Mouse (Mus musculus): ENCODE data around the gene Ranbp3. TPM values are rescaled to one million over a fixed set of nuclear protein-coding genes. Genes with fewer than 3 reads are reported as not detected.
A peak's percentile ranks its signal among the peaks of the same experiment; 100 is the strongest.

Gene Ranbp3
- total and polyA plus RNA-seq, 3 experiments: 137 to 150 TPM; not detected in 1

DNA sequence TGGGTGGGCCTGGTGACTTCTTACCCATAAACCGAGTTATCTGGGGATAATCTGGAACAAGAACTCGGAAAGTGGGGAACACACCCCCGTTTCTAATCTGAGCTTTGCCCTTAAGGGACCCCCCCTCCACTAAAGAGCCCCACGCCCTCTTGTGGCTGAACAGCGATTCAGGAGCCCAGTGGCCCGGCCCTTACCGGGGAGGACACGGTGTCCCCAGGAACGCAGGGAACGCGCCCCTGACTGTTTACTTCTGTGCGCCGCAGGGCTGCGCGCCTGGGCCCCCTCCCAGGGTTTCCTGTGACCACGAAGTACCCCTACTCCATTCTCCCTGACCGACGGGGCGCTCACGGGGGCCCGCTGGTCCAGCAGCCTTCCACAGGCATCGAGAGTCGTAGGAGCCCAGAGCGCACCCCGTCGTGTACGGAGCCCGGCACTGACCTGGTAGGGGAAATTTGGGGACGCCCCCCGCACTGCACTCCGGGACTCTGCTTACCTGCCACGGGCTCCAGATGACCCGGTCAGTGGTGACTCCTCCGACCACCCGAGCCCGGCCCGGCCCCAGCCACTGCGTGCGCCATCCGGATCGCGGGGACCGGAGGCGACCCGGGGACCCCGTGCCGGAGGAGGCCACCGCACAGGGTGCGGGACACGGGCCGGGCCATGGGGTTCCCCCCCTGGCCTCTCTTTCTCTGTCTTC, 83.8 kb downstream of the Ranbp3 start (continued):
- no peak for TF ChIP-seq GABPA (IDR thresholded peaks at IDR 0.05; ENCODE audit: low read depth, low read length)
- no peak; the same call in 1 of the 2 replicates for TF ChIP-seq NELFE (IDR thresholded peaks at IDR 0.05; ENCODE audit: low read depth, low read length)
- no peak for TF ChIP-seq GATA1 (IDR thresholded peaks at IDR 0.05; ENCODE audit: low read depth, low read length)
- no peak for TF ChIP-seq TAL1 (IDR thresholded peaks at IDR 0.05; ENCODE audit: low read length)
- no peak for TF ChIP-seq CHD1 (IDR thresholded peaks at IDR 0.05; ENCODE audit: low read depth, low read length)
- no peak for TF ChIP-seq TCF12 (IDR thresholded peaks at IDR 0.05; ENCODE audit: low read depth, low read length)
- TF ChIP-seq USF2 (IDR thresholded peaks at IDR 0.05; ENCODE audit: borderline replicate concordance in 1 of 2, insufficient read depth in 1 of 2, low read depth in 1 of 2, low read length in 2 of 2): no peak
- no peak for TF ChIP-seq MYC (IDR thresholded peaks at IDR 0.05; ENCODE audit: low read depth, low read length)
- no peak for TF ChIP-seq KAT2A (conservative IDR thresholded peaks at IDR 0.05; ENCODE audit: low read depth, low read length)
- no peak for TF ChIP-seq E2F4 (IDR thresholded peaks at IDR 0.05; ENCODE audit: borderline replicate concordance, low read depth, low read length)
- no peak for TF ChIP-seq ELF1 (IDR thresholded peaks at IDR 0.05; ENCODE audit: low read depth, low read length)
- peak; percentile 85 for TF ChIP-seq MAZ (IDR thresholded peaks at IDR 0.05; ENCODE audit: low read depth, low read length)
- TF ChIP-seq EP300 (IDR thresholded peaks at IDR 0.05; ENCODE audit: low read depth in 1 of 2, low read length in 2 of 2): no peak
- no peak for TF ChIP-seq MEF2A (IDR thresholded peaks at IDR 0.05; ENCODE audit: extremely low read depth, insufficient replicate concordance, low read depth, low read length, poor library complexity, severe bottlenecking)

DNA sequence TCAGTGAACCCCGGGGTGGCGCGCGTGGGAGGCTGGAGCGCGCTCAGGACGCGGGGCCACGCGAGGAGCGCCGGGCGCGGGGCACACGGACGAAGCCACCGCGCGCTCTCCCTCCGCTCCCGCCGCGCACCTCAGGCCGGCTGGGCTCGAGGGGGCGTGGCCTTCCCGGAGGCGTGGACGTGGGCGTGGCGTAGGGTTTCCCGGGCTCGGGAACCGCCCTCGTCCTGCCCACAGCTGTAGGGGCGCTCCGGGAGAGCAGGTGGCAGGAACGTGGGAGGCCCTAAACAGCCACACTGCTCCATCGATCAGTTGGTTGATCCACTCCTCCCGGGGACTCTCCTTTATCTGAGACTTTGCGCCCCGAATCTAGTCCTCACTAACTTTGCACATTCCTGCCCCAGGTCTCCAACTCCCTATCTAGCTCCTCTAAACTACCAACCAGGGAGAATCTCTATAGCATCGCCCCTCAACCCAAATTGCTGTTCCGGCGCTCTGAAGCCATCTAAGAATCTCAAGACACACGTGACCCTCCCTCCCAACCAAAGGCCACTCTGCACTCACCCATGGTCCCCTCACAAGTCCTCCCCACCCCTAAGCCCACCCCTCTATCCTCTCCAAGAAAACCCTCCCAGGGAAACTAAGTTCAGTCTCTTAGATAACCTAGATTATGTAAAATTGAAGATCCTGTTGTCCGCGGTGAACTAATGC, 84.5 kb downstream of the Ranbp3 start, which contains the start of gene Nrtn:
Nrtn (minus strand) TSS at position 115 of the 708 bp plus-strand sequence.
- no peaks in the 10 kb centered on the region for H3K27me3 ChIP-seq (ENCODE audit: control insufficient read depth in 1 of 2, insufficient read depth in 2 of 2, low read length in 2 of 2)
- H3K36me3 ChIP-seq (ENCODE audit: control insufficient read depth in 1 of 2, insufficient read depth in 2 of 2, low read length in 2 of 2): peaks cover 0 to 6% of the 10 kb centered on the region in 2 experiments; a peak in 2 of 4 replicates
- H3K9ac ChIP-seq (ENCODE audit: control insufficient read depth, low read depth, low read length, poor library complexity, severe bottlenecking): peak within 1 kb of the TSS; percentile 67
- peak; percentile 84 for DNase-seq (ENCODE audit: low read depth, low spot score)
- TF ChIP-seq POLR2A (IDR thresholded peaks at IDR 0.05; ENCODE audit: control insufficient read depth in 1 of 2, insufficient read depth in 1 of 2, low read depth in 1 of 2, low read length in 2 of 2, poor library complexity in 1 of 2) (peak; percentile 49 to 64; a peak in 2 of 4 replicates), CHD2 (IDR thresholded peaks at IDR 0.05; ENCODE audit: low read length) (no peak), TCF12 (IDR thresholded peaks at IDR 0.05; ENCODE audit: low read depth, low read length) (peak; percentile 11; the same call in 1 of the 2 replicates), MAFK (IDR thresholded peaks at IDR 0.05; ENCODE audit: borderline replicate concordance, low read depth, low read length) (no peak), TAL1 (IDR thresholded peaks at IDR 0.05; ENCODE audit: low read length) (no peak), NRF1 (IDR thresholded peaks at IDR 0.05; ENCODE audit: insufficient read depth, low read depth, low read length, poor library complexity, severe bottlenecking) (0 out of 2 replicates have a peak, but pooled peaks have one; percentile 27), ZC3H11A (IDR thresholded peaks at IDR 0.05; ENCODE audit: low read depth, low read length) (no peak), MAX (IDR thresholded peaks at IDR 0.05; ENCODE audit: low read length) (peak; percentile 21; the same call in 1 of the 2 replicates), EP300 (IDR thresholded peaks at IDR 0.05; ENCODE audit: low read depth in 1 of 2, low read length in 2 of 2) (0 out of 4 replicates have a peak, but pooled peaks of 1 of the 2 experiments have one; percentile 5), USF1 (IDR thresholded peaks at IDR 0.05; ENCODE audit: low read depth, low read length) (peak; percentile 63), E2F4 (IDR thresholded peaks at IDR 0.05; ENCODE audit: borderline replicate concordance, low read depth, low read length) (0 out of 2 replicates have a peak, but pooled peaks have one; percentile 27), MYC (IDR thresholded peaks at IDR 0.05; ENCODE audit: low read depth, low read length) (peak; percentile 15; the same call in 1 of the 2 replicates), NELFE (IDR thresholded peaks at IDR 0.05; ENCODE audit: low read depth, low read length) (peak; percentile 31), MXI1 (IDR thresholded peaks at IDR 0.05; ENCODE audit: low read depth, low read length) (0 out of 2 replicates have a peak, but pooled peaks have one; percentile 4), SIN3A (IDR thresholded peaks at IDR 0.05; ENCODE audit: low read length) (peak; percentile 24; the same call in 1 of the 2 replicates)
- no peaks in the 10 kb centered on the region for H3K9me3 ChIP-seq (replicated peaks; ENCODE audit: insufficient read depth, low read length)
- H3K4me1 ChIP-seq (ENCODE audit: control insufficient read depth in 1 of 2, insufficient read depth in 2 of 2, low read length in 2 of 2): peaks cover 0 to 17% of the 10 kb centered on the region in 2 experiments; a peak in 3 of 4 replicates
- H3K79me2 ChIP-seq (ENCODE audit: control insufficient read depth, insufficient read depth, low read length, poor library complexity): no peaks in the 10 kb centered on the region; the same call in 1 of the 2 replicates
- peak within 1 kb of the TSS; percentile 47 to 71 for H3K4me3 ChIP-seq (ENCODE audit: control insufficient read depth in 1 of 2, insufficient read depth in 1 of 2, low read depth in 2 of 2, low read length in 2 of 2)
- peak within 1 kb of the TSS; percentile 31 for H3K27ac ChIP-seq (ENCODE audit: control insufficient read depth, low read depth, low read length)

All from MEL (cell line).